Mouse (Mus musculus) stomach, embryonic 14.5 days (tissue): ENCODE results near the gene Zbtb4. TPM values are rescaled to one million over a fixed set of nuclear protein-coding genes. Genes with fewer than 3 reads are reported as not detected.

Experiments used
- ATAC-seq: fragments of 200-750 bp; cut with Nextera tagmentation; 2 replicates; pipeline ENCODE4 v1.8.0; 2017; ENCODE audit warnings: low read depth, moderate TSS enrichment; ENCODE audit not compliant: insufficient number of reproducible peaks, insufficient read depth, low FRiP score
- H3K27ac ChIP-seq: fragments of 300-500 bp; sonication (generic); 2 replicates; pipeline ENCODE4 v1.5.1; 2014; ENCODE audit warnings: mild to moderate bottlenecking, low read length, moderate library complexity, mixed read lengths
- H3K27me3 ChIP-seq: fragments of 300-500 bp; sonication (generic); 2 replicates; pipeline ENCODE4 v1.6.1; 2014; ENCODE audit warnings: low read length, control low read depth, mixed read lengths; ENCODE audit not compliant: control insufficient read depth, insufficient read depth
- H3K36me3 ChIP-seq: fragments of 300-500 bp; sonication (generic); 2 replicates; pipeline ENCODE4 v1.6.1; 2014; ENCODE audit warnings: mild to moderate bottlenecking, control low read depth, low read length, moderate library complexity, mixed read lengths; ENCODE audit not compliant: control insufficient read depth, insufficient read depth
- H3K4me1 ChIP-seq: fragments of 300-500 bp; sonication (generic); 2 replicates; pipeline ENCODE4 v1.6.1; 2014; ENCODE audit warnings: low read length, control low read depth, mixed read lengths; ENCODE audit not compliant: control insufficient read depth, insufficient read depth
- H3K4me2 ChIP-seq: fragments of 300-500 bp; sonication (generic); replicated peaks from 2 replicates; pipeline ENCODE4 v1.6.1; 2014; ENCODE audit warnings: low read depth, low read length, control low read depth
- H3K4me3 ChIP-seq: fragments of 300-500 bp; sonication (generic); 2 replicates; pipeline ENCODE4 v1.5.1; 2014; ENCODE audit warnings: low read depth, low read length, control low read depth
- H3K9ac ChIP-seq: fragments of 300-500 bp; sonication (generic); replicated peaks from 2 replicates; pipeline ENCODE4 v1.6.1; 2014; ENCODE audit warnings: low read depth, mild to moderate bottlenecking, control low read depth, low read length, moderate library complexity, mixed read lengths
- H3K9me3 ChIP-seq: fragments of 300-500 bp; sonication (generic); 2 replicates; pipeline ENCODE4 v1.6.1; 2016; ENCODE audit warnings: low read depth, low read length, control low read depth; ENCODE audit not compliant: control insufficient read depth
- WGBS: fragments of 180-500 bp; shearing (Covaris S2); extraction: QIAGEN DNeasy Blood & Tissue Kit; methylation state at CpG from one replicate; pipeline ENCODE4 v1.1.7; 2014; 5-methylcytosine and 5-hydroxymethylcytosine counted together
- polyA plus RNA-seq: library from polyadenylated mRNA; unstranded; fragments of >200 nt; fragmentation: Nextera tagmentation; extraction: Ambion mirVana; gene quantifications from 2 replicates; pipeline ENCODE4 v1.2.1, GENCODE M21; 2014

Zbtb4 gene
- polyA plus RNA-seq, 1 experiment from 2014 or later: 4.0 TPM

DNA sequence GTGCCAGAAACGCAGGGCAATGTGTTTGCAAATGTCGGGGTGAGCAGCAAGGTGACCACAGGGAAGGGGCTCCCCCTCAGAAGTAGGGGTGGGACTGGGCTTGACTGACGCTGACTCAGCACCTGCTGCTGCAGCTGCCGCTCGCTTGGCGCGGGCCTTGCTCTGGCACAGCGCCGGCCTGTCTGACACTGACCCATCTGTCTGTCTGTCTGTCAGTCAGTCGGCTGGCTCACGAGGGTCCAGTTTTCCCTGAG is 34.4 kb downstream of the Zbtb4 start:
- H3K9ac ChIP-seq: no peak overlapping the region
- H3K4me1 ChIP-seq: peaks cover 47% of the 10 kb centered on the region
- H3K27me3 ChIP-seq: no peaks in the 10 kb centered on the region; the same call in 1 of the 2 replicates
- H3K4me3 ChIP-seq: peak overlapping the region; percentile 57
- H3K36me3 ChIP-seq: no peaks in the 10 kb centered on the region
- ATAC-seq: no peak
- no peaks in the 10 kb centered on the region for H3K9me3 ChIP-seq
- peak overlapping the region; percentile 35; the same call in 1 of the 2 replicates for H3K27ac ChIP-seq
- peak overlapping the region; percentile 99 for H3K4me2 ChIP-seq
- 3% methylated on average over 11 of the region's 11 CpGs for WGBS

DNA sequence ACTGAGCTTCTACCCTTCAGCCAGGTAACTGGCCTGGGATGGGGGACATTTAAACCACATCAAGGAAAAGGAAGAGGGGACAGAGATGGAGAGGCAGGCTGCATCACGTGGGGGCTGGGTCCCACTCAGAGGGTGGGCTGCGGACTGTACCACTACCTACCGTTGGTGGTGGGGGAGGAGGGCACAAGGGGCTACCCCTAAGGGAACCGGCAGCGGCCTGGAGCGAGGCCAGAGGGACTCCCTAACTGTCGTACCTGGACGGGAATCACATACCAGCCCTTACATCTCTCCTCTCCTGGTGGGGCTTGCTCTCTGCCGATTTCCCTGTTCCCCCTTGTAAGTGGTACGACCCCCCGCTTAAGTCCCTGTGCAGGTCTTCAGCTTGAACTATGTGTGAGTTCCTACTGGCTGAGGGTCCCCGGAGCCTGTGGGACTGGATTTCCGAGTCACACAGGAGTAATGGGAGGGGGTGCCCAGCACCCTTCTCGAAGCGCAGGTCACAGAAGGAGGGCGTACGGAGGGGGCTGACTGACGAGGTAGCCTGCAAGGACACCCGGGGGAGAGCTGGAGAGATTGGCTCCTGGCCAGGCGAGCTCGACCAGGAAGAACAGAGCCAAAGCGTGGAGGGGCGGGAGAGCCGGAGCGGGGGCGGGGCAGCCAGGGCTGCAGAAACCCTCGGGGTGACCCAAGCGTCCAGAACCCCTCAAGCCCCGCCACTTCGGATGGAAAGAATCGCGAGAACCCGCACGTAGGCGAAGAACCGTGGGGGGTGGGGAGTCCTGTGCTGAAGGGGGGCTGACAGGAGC is 34.9 kb downstream of the Zbtb4 start:
- Histone ChIP-seq H3K9me3 (no peaks in the 10 kb centered on the region), H3K36me3 (no peaks in the 10 kb centered on the region), H3K4me1 (peaks cover 47% of the 10 kb centered on the region), H3K27ac (peak overlapping the region; percentile 35), H3K4me2 (peak overlapping the region; percentile 99), H3K9ac (peak overlapping the region; percentile 54), H3K27me3 (no peaks in the 10 kb centered on the region; the same call in 1 of the 2 replicates), H3K4me3 (peak overlapping the region; percentile 57)
- under 1% methylated on average over 36 of the region's 36 CpGs for whole genome bisulfite sequencing
- peak; percentile 42 for ATAC-seq

DNA sequence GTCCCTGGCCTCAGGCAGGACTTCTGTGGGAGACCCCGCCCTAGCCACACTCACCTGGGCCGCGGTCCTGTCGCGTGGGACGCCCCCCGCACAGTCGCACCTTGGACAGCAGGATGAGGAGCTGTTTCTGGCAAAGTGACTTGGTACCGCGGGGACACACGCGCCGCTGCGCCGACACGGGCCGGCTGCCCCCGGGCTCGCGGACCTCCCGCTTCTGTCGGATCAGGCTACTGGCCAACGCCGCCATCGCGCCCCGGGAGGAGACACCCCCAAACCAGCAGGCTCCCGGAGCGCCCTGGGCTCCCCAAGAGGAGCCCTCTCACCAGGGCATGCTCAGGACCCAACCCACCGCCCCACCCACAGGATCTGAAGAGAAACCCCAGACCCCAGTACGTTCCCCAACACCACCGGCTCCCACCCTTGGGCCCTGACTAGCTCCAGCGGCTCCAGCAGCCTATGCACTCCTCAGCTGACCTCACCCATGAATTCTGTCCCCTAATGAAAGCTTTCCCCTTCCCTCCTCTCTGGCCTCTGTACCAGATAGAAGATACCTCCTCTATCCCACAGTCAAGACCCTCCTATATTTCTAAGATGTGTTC is 35.8 kb downstream of the Zbtb4 start, which contains the start of gene Fgf11:
Fgf11 (minus strand) TSS at position 479 of the 599 bp plus-strand sequence.
- H3K4me3 ChIP-seq: peak within 1 kb of the TSS; percentile 57
- peak within 1 kb of the TSS; percentile 99 for H3K4me2 ChIP-seq
- no peak for ATAC-seq
- H3K27ac ChIP-seq: peak within 1 kb of the TSS; percentile 35
- no peaks in the 10 kb centered on the region for H3K36me3 ChIP-seq
- H3K27me3 ChIP-seq: peaks cover 3% of the 10 kb centered on the region; the same call in 1 of the 2 replicates
- H3K9ac ChIP-seq: peak within 1 kb of the TSS; percentile 54
- H3K4me1 ChIP-seq: peaks cover 47% of the 10 kb centered on the region
- no peaks in the 10 kb centered on the region for H3K9me3 ChIP-seq
- under 1% methylated on average over 33 of the region's 33 CpGs for WGBS

DNA sequence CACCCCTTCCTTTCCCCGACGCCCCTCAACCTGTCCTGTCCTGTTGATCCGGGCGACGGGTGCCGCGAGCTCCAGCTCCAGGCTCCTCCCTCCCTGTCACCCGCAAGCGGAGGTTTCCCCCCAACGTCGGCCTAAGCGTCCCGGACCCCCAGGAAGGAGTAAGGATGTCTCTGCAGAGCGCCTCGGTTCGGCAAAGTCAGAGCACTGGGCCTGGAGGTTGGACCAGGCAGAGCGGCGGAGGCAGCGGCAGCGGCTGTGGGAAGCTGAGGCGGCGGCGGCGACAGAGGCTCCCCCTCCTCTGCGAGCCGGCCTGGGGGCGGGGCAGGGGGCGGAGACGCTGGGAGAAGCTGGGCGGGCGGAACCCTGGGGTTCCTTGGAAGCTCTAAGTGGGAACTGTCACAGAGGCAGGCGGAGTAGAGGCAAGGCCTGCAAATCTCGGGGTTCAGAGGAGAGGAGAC is 37.0 kb downstream of the Zbtb4 start:
- Histone ChIP-seq H3K4me3 (peak overlapping the region; percentile 57), H3K4me1 (peaks cover 47% of the 10 kb centered on the region), H3K9ac (peak overlapping the region; percentile 48; the same call in 1 of the 2 replicates), H3K27ac (no peak overlapping the region), H3K9me3 (no peaks in the 10 kb centered on the region), H3K27me3 (peaks cover 3% of the 10 kb centered on the region; the same call in 1 of the 2 replicates), H3K4me2 (peak overlapping the region; percentile 99), H3K36me3 (no peaks in the 10 kb centered on the region)
- peak; percentile 24; the same call in 1 of the 2 replicates for ATAC-seq
- WGBS: under 1% methylated on average over 33 of the region's 33 CpGs

DNA sequence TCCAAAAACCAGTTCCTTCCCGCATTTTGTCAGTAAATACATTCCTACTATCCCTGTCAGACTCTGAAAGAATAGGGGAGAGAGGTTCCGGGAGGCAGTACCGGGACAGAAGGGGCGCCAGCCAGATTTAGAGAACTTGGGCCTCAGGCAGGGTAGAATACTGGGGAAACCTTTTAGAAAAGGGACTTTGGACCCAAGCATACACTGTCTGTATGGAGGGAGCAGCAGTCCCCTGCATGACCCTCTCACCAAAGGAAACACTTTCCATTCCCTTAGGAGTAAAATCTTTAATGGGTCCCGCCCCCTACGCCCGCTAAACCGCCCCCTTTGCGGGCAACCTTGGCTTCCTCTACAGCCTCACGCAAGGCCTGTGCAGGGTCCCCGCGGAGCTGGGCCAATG is 37.6 kb downstream of the Zbtb4 start:
- peak overlapping the region; percentile 57 for H3K4me3 ChIP-seq
- peaks cover 47% of the 10 kb centered on the region for H3K4me1 ChIP-seq
- peaks cover 3% of the 10 kb centered on the region; the same call in 1 of the 2 replicates for H3K27me3 ChIP-seq
- 5% methylated on average over 12 of the region's 12 CpGs for WGBS
- ATAC-seq: 0 out of 2 replicates have a peak, but pooled peaks have one; percentile 8
- peak overlapping the region; percentile 99 for H3K4me2 ChIP-seq
- H3K9ac ChIP-seq: peak overlapping the region; percentile 48; the same call in 1 of the 2 replicates
- H3K27ac ChIP-seq: peak overlapping the region; percentile 44; the same call in 1 of the 2 replicates
- H3K9me3 ChIP-seq: no peaks in the 10 kb centered on the region
- no peaks in the 10 kb centered on the region for H3K36me3 ChIP-seq

DNA sequence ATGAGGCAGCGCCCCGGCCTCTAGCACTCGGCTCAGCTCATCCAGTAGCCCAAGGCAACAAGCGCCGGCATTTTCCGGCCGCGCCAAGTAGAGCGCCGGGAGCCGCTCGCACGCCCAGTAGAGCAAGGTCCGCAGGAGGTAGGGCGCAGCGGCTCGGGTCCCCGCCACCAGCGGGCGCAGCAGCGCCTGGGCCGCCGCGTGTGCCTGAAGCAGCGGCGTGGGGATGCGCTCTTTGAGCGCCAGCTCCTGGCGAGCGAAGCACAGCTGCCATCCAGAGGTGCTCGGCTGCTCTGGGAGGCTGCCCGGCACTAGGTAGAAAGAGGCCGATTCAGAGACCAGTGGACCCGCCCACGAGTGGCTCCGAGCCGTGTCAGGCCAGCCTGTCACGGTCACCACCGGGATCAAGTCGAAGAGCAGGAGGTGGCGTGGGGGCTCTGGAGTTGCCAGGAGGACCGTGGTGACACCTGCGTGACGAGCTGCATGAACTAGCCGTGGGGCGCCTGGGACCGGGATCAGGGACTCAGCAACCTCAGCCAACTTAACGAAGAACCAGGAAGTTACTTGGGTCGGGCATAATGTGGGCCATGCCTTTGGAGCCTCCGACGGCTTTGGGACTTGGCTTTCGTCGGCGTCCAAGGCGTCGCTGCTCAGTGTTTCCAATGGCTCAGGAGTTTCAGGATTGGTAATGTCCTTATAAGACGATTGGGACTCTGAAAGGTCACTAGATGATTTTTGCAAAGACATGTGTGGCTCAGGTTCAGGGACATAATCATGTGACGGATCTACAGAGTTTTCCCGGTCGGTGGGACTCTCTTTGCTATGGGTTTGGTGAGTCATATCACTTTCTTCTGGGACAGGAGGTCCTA is 38.3 kb downstream of the Zbtb4 start:
- Histone ChIP-seq H3K4me1 (peaks cover 45% of the 10 kb centered on the region), H3K27ac (peak overlapping the region; percentile 44; the same call in 1 of the 2 replicates), H3K36me3 (no peaks in the 10 kb centered on the region), H3K9ac (peak overlapping the region; percentile 38; the same call in 1 of the 2 replicates), H3K9me3 (no peaks in the 10 kb centered on the region), H3K27me3 (peaks cover 3% of the 10 kb centered on the region; the same call in 1 of the 2 replicates), H3K4me3 (peak overlapping the region; percentile 57), H3K4me2 (peak overlapping the region; percentile 99)
- ATAC-seq: peak; percentile 50
- WGBS: 2% methylated on average over 60 of the region's 60 CpGs

DNA sequence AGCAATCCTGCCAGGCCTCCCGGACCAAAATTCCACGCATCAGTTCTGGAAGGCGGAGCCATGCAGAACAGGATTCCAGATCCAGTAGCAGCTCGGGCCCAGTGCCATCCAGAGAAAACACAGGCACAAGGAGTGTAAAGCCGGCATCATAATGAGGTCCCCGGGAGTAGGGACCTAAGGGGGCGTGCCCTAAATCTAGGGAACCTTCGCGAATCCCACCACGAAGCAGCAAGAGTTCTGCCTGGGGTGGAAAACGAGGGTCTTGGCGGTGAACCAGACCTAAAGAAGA is 38.9 kb downstream of the Zbtb4 start:
- Histone ChIP-seq H3K4me3 (peak overlapping the region; percentile 57), H3K27me3 (peaks cover 3% of the 10 kb centered on the region; the same call in 1 of the 2 replicates), H3K27ac (no peak overlapping the region), H3K9ac (no peak overlapping the region; the same call in 1 of the 2 replicates), H3K36me3 (no peaks in the 10 kb centered on the region), H3K4me1 (peaks cover 39% of the 10 kb centered on the region), H3K9me3 (no peaks in the 10 kb centered on the region), H3K4me2 (peak overlapping the region; percentile 99)
- no peak for ATAC-seq
- 11% methylated on average over 12 of the region's 12 CpGs for WGBS
